Mouse (Mus musculus) CH12.LX (cell line): ENCODE measurements at regions not wholly inside any gene's neighbourhood (a gene's known extent, or its start where the extent isn't known, plus 50 kb on each side); places are given as distances from the start of the nearest gene placed in this dataset.

Source experiments
- DNase-seq: peaks from one replicate; pipeline ENCODE4 v3.0.0-alpha.2; 2013; ENCODE audit errors: extremely low read depth
- H3K27ac ChIP-seq: 2 replicates; pipeline ENCODE4 v1.5.1; 2012; ENCODE audit warnings: low read depth, mild to moderate bottlenecking, control low read depth, moderate library complexity; ENCODE audit not compliant: insufficient read depth
- H3K27me3 ChIP-seq: replicated peaks from 2 replicates; pipeline ENCODE3; 2012; ENCODE audit warnings: inconsistent platforms
- H3K36me3 ChIP-seq, 2 experiments: replicated peaks in 1 of 2; 2 replicates each; pipeline versions ENCODE3 to v1.6.1; 2012; ENCODE audit warnings: inconsistent platforms in 1 of 2, low read length in 1 of 2, mild to moderate bottlenecking in 1 of 2, mixed read lengths in 1 of 2, moderate library complexity in 1 of 2; ENCODE audit not compliant: control insufficient read depth in 1 of 2, insufficient read depth in 1 of 2
- H3K4me1 ChIP-seq, 2 experiments: 2 replicates each; pipeline ENCODE4 v1.6.1; 2012; ENCODE audit warnings: inconsistent platforms in 1 of 2, moderate library complexity in 1 of 2; ENCODE audit not compliant: insufficient read depth in 2 of 2, control insufficient read depth in 1 of 2
- H3K4me2 ChIP-seq: 2 replicates; pipeline ENCODE4 v1.6.1; 2012; ENCODE audit warnings: low read depth, mild to moderate bottlenecking, control low read depth; ENCODE audit not compliant: poor library complexity, insufficient read depth, severe bottlenecking
- H3K4me3 ChIP-seq, 3 experiments: fragments of 150-350 bp in 1 of 3; sonication (generic) in 1 of 3; replicated peaks in 1 of 3; 2 replicates each; pipeline versions ENCODE3 to v1.5.1; 2011 to 2012; ENCODE audit warnings: low read depth in 2 of 3, low read length in 2 of 3, mild to moderate bottlenecking in 2 of 3, moderate library complexity in 2 of 3, control low read depth in 1 of 3, improper control_type of control experiment in 1 of 3, inconsistent platforms in 1 of 3, mixed read lengths in 1 of 3; ENCODE audit not compliant: poor library complexity in 1 of 3
- H3K79me2 ChIP-seq: replicated peaks from 2 replicates; pipeline ENCODE4 v1.6.1; 2012; ENCODE audit warnings: mild to moderate bottlenecking, moderate library complexity; ENCODE audit not compliant: control insufficient read depth, poor library complexity, insufficient read depth, severe bottlenecking; ENCODE audit errors: extremely low read depth
- H3K9ac ChIP-seq: 2 replicates; pipeline ENCODE4 v1.6.1; 2012; ENCODE audit warnings: low read depth, mild to moderate bottlenecking, control low read depth, moderate library complexity; ENCODE audit not compliant: insufficient read depth
- H3K9me3 ChIP-seq: replicated peaks from 2 replicates; pipeline ENCODE3; 2012; ENCODE audit warnings: low read length, inconsistent platforms, mixed read lengths
- BHLHE40 ChIP-seq: IDR thresholded peaks from 2 replicates; pipeline ENCODE4 v1.6.1; 2011; ENCODE audit warnings: mild to moderate bottlenecking, low read depth, low read length, improper control_type of control experiment
- CHD1 ChIP-seq: IDR thresholded peaks from 2 replicates; pipeline ENCODE4 v1.6.1; 2012; ENCODE audit warnings: low read depth, low read length, improper control_type of control experiment, inconsistent platforms
- CHD2 ChIP-seq: IDR thresholded peaks from 2 replicates; pipeline ENCODE4 v1.6.1; 2011; ENCODE audit warnings: low read length, improper control_type of control experiment
- CTCF ChIP-seq, 2 experiments: IDR thresholded peaks in 1 of 2; conservative IDR thresholded peaks in 1 of 2; 2 replicates each; pipeline ENCODE4 v1.5.1; 2011 to 2012; ENCODE audit warnings: low read depth in 2 of 2, low read length in 2 of 2, improper control_type of control experiment in 1 of 2, inconsistent platforms in 1 of 2, mild to moderate bottlenecking in 1 of 2, moderate library complexity in 1 of 2
- ELF1 ChIP-seq: IDR thresholded peaks from 2 replicates; pipeline ENCODE4 v1.6.1; 2014; ENCODE audit warnings: low read depth, mild to moderate bottlenecking, inconsistent platforms, low read length, improper control_type of control experiment
- JUN ChIP-seq: IDR thresholded peaks from 2 replicates; pipeline ENCODE4 v1.6.1; 2011; ENCODE audit warnings: low read depth, mild to moderate bottlenecking, low read length, improper control_type of control experiment, moderate library complexity; ENCODE audit not compliant: insufficient read depth
- JUND ChIP-seq: conservative IDR thresholded peaks from 2 replicates; pipeline ENCODE4 v1.6.1; 2011; ENCODE audit warnings: low read depth, low read length, improper control_type of control experiment
- MAFK ChIP-seq: IDR thresholded peaks from 2 replicates; pipeline ENCODE4 v1.6.1; 2011; ENCODE audit warnings: low read length, improper control_type of control experiment; ENCODE audit not compliant: insufficient replicate concordance
- MEF2A ChIP-seq: IDR thresholded peaks from 2 replicates; pipeline ENCODE4 v1.6.1; 2014; ENCODE audit warnings: low read depth, mild to moderate bottlenecking, inconsistent platforms, low read length, improper control_type of control experiment, borderline replicate concordance
- MXI1 ChIP-seq: IDR thresholded peaks from 2 replicates; pipeline ENCODE4 v1.6.1; 2011; ENCODE audit warnings: mild to moderate bottlenecking, low read depth, low read length, improper control_type of control experiment
- MYC ChIP-seq: IDR thresholded peaks from 2 replicates; pipeline ENCODE4 v1.6.1; 2011; ENCODE audit warnings: low read depth, mild to moderate bottlenecking, improper control_type of control experiment, low read length
- NELFE ChIP-seq: IDR thresholded peaks from 2 replicates; pipeline ENCODE4 v1.6.1; 2011; ENCODE audit warnings: low read depth, low read length, improper control_type of control experiment
- NRF1 ChIP-seq: IDR thresholded peaks from 2 replicates; pipeline ENCODE4 v1.6.1; 2014; ENCODE audit warnings: low read depth, mild to moderate bottlenecking, inconsistent platforms, low read length, improper control_type of control experiment, moderate library complexity
- PAX5 ChIP-seq: IDR thresholded peaks from 2 replicates; pipeline ENCODE4 v1.6.1; 2012; ENCODE audit warnings: low read length, inconsistent platforms, mixed read lengths
- POLR2A ChIP-seq: IDR thresholded peaks from 2 replicates; pipeline ENCODE4 v1.6.1; 2011; ENCODE audit warnings: low read depth, mild to moderate bottlenecking, improper control_type of control experiment, low read length
- POLR2AphosphoS2 ChIP-seq: IDR thresholded peaks from 2 replicates; pipeline ENCODE4 v1.6.1; 2011; ENCODE audit warnings: low read depth, low read length, improper control_type of control experiment
- RAD21 ChIP-seq: IDR thresholded peaks from 2 replicates; pipeline ENCODE4 v1.6.1; 2011; ENCODE audit warnings: low read depth, mild to moderate bottlenecking, low read length, improper control_type of control experiment, moderate library complexity
- SIN3A ChIP-seq: IDR thresholded peaks from 2 replicates; pipeline ENCODE4 v1.6.1; 2012; ENCODE audit warnings: low read length, improper control_type of control experiment, inconsistent platforms
- SMC3 ChIP-seq: IDR thresholded peaks from 2 replicates; pipeline ENCODE4 v1.6.1; 2011; ENCODE audit warnings: low read depth, low read length, improper control_type of control experiment
- TBP ChIP-seq: conservative IDR thresholded peaks from 2 replicates; pipeline ENCODE4 v1.6.1; 2011; ENCODE audit warnings: low read depth, low read length, improper control_type of control experiment
- TCF12 ChIP-seq: IDR thresholded peaks from 2 replicates; pipeline ENCODE4 v1.6.1; 2014; ENCODE audit warnings: low read depth, mild to moderate bottlenecking, inconsistent platforms, low read length, improper control_type of control experiment
- USF1 ChIP-seq: IDR thresholded peaks from 2 replicates; pipeline ENCODE4 v1.6.1; 2014; ENCODE audit warnings: low read depth, mild to moderate bottlenecking, inconsistent platforms, low read length, improper control_type of control experiment
- USF2 ChIP-seq: conservative IDR thresholded peaks from 2 replicates; pipeline ENCODE4 v1.6.1; 2011; ENCODE audit warnings: low read depth, low read length, improper control_type of control experiment
- ZC3H11A ChIP-seq: IDR thresholded peaks from 2 replicates; pipeline ENCODE4 v1.6.1; 2012; ENCODE audit warnings: low read depth, mild to moderate bottlenecking, inconsistent platforms, low read length, improper control_type of control experiment
- ZKSCAN1 ChIP-seq: IDR thresholded peaks from 2 replicates; pipeline ENCODE4 v1.6.1; 2012; ENCODE audit warnings: low read depth, inconsistent platforms, low read length, improper control_type of control experiment, borderline replicate concordance
- dilution Hi-C: fragments of 300-500 bp; cut with MboI; formaldehyde crosslinking; loops from 2 replicates; pipeline ENCODE4 v1.14.3; 2020; ENCODE audit warnings: low sequenced_read_pairs; ENCODE audit not compliant: extremely low pct_unique_long_range_greater_than_20kb, extremely low pct_ligation_motif_present
- in situ Hi-C: fragments of 300-500 bp; cut with MboI; formaldehyde crosslinking; loops from 3 replicates; pipeline ENCODE4 v1.14.3; 2019; ENCODE audit warnings: low sequenced_read_pairs, low pct_ligation_motif_present, low pct_unique_long_range_greater_than_20kb, mixed read lengths

DNA sequence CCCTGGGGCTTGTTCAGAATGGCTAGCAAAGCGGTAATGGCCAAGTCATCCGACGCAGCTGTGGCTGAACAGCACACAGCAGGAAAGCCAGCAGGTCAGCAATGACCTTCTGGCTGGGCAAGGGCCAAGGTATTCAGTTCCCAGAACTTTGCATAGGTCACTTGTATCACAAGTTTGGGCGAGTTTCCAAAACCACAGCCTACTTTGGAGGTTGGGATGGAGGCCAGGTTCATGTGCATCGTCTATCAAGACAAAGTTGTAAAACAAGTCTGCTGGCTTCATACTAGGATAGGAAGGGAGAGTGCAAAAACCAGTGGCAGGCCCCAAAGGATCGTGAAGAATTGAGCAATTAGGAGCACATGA is 639.8 kb upstream of the Vstm2b start:
- TF ChIP-seq CHD2, result no peak
- no peak for TF ChIP-seq TBP
- no peak for TF ChIP-seq SIN3A
- TF ChIP-seq MYC, result no peak
- TF ChIP-seq MAFK, result no peak
- TF ChIP-seq BHLHE40, result no peak
- TF ChIP-seq MEF2A, result no peak
- TF ChIP-seq CHD1, result no peak
- TF ChIP-seq JUN, result no peak
- TF ChIP-seq USF2, result no peak

DNA sequence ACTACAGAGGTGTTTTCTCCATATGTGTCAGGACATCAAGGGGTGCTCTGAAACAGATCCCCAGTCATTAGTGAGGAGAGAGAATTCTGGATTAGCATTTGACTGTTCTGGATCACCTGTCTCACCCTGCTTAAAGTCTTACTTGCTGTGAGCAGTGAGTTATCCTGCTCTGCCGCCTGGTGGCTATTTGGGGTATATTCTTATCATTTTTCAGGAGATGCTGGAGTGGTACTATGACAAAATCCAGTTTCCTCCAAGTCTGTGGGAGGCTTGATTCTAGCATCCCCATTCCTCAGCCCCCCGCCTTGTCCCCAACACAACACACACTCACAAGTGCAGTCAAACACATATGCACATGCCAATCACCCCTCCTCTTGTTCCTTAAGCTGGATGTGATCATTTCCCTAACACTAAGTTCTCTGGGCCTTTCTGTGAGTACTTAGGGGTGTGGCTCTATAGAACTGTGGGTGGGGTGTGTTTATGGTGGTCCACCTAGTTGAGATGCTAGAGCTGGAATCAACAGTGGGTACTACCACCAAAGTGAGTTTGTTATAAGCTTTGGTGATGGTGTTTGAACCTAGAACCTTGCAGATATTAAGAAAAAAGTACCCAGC is 624.6 kb upstream of the Vstm2b start:
- peak; percentile 53 for DNase-seq
- in situ Hi-C loops (loop anchor here (10.0 kb wide), 1 partner anchor 429 kb away; no protein-coding TSS in a partner anchor), dilution Hi-C loops (no loop called here)
- TF ChIP-seq POLR2AphosphoS2 (no peak), NELFE (no peak), SMC3 (peak; percentile 86), CHD1 (no peak), JUND (no peak), MXI1 (no peak), ZKSCAN1 (no peak), CTCF (conservative IDR thresholded peaks at IDR 0.05 in 1 of 2, IDR thresholded peaks at IDR 0.05 in 1 of 2; ENCODE audit: low read depth in 2 of 2, low read length in 2 of 2) (peak; percentile 82 to 85), TCF12 (no peak), MEF2A (no peak), PAX5 (no peak), ZC3H11A (peak; percentile 48; the same call in 1 of the 2 replicates), USF1 (no peak), POLR2A (no peak), NRF1 (no peak), RAD21 (peak; percentile 80), BHLHE40 (no peak), ELF1 (no peak)
- Histone ChIP-seq H3K27me3 (no peaks in the 10 kb centered on the region), H3K27ac (no peak overlapping the region), H3K9ac (no peak overlapping the region), H3K4me3 (no peak overlapping the region), H3K79me2 (no peaks in the 10 kb centered on the region), H3K4me2 (no peak overlapping the region), H3K9me3 (no peaks in the 10 kb centered on the region), H3K36me3 (no peaks in the 10 kb centered on the region), H3K4me1 (no peaks in the 10 kb centered on the region)

More for the DNA sequence above, 639.8 kb upstream of the Vstm2b start:
- Histone ChIP-seq H3K4me2 (no peak overlapping the region), H3K9ac (no peak overlapping the region), H3K9me3 (no peaks in the 10 kb centered on the region), H3K27ac (no peak overlapping the region), H3K79me2 (no peaks in the 10 kb centered on the region), H3K36me3 (no peaks in the 10 kb centered on the region), H3K27me3 (no peaks in the 10 kb centered on the region), H3K4me3 (no peak overlapping the region), H3K4me1 (no peaks in the 10 kb centered on the region)
- dilution Hi-C loops (no loop called here), in situ Hi-C loops (no loop called here)
- DNase-seq, result no peak
